Mouse (Mus musculus) layer of hippocampus, adult 9-11 months (tissue): ENCODE measurements at regions not wholly inside any gene's neighbourhood (a gene's known extent, or its start where the extent isn't known, plus 50 kb on each side); places are given as distances from the start of the nearest gene placed in this dataset.
A peak's percentile ranks its signal among the peaks of the same experiment; 100 is the strongest.

ENCODE experiments used
- DNase-seq: peaks from one replicate; pipeline ENCODE4 v3.0.0; 2022

DNA sequence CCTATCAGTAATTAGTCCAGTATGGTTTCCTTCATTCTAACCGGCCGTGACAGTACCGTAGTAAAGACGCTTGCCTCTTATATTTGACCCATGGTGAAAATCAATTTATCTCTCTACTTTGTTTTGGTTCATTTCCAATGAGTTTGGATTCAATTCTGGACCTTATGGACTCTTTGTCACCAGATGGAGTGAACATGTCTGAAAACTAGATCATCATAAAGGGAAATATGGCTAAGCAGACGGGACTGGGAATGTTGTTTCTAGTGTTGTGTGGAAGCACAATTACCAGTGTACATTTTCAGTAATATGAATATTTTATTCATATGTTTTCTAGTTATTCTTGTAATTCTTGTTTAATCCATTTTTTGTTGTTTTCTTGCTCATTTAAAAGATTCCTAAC, 261.4 kb downstream of the Ins1 start:
- peak; percentile 17 for DNase-seq

DNA sequence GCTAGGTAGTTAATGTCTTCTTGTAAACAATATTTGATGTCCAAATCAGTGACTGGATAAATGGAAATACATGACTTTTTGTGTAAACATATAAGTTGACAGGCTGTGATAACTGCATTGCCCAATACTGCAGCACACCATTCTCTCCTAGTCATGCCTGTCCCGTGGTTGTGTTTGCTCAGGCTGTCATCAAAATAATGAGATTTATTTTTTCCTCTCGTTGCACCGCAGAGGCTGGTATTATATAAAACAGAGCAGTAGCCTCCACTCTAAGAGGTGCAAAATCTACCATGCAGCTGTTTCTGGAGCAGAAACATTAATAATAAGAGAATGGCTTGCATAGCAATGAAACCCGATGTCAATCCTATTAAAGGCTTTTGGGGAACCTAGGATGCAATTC, 239.2 kb downstream of the Ins1 start:
- DNase-seq = no peak
